Mouse (Mus musculus) kidney, adult 11 months (tissue): ENCODE results near the gene Paip2b.
"Not testable (repeated sequence)": the region's sequence is repeated elsewhere in the genome, so short reads cannot be mapped to it uniquely, and the experiment has no call there.

Source experiments
- DNase-seq: peaks from one replicate; pipeline ENCODE4 v3.0.0; 2022

Paip2b gene

GRCm38 (mm10) chr6:83831606-83832123 lies at the start of gene Paip2b:
TSS of gene Paip2b (minus strand) at chr6:83831741.
- DNase-seq = peak; percentile 99

- DNase-seq = no peak
Measured at GRCm38 (mm10) chr6:83879815-83880214, 48.3 kb upstream of the Paip2b start.

GRCm38 (mm10) chr6:83867598-83868585 lies 36.4 kb upstream of the Paip2b start:
- peak; percentile 18 for DNase-seq

GRCm38 (mm10) chr6:83866954-83867597 lies 35.5 kb upstream of the Paip2b start, which contains the start of gene Zfp638:
TSS of gene Zfp638 (plus strand) at chr6:83867109.
- DNase-seq = peak; percentile 89

- no peak for DNase-seq
Measured at GRCm38 (mm10) chr6:83866423-83866822, 34.9 kb upstream of the Paip2b start.

GRCm38 (mm10) chr6:83863538-83863937 lies 32.0 kb upstream of the Paip2b start:
- DNase-seq = no peak

- DNase-seq = no peak
Measured at GRCm38 (mm10) chr6:83860033-83860432, 28.5 kb upstream of the Paip2b start.

- no peak for DNase-seq
Measured at GRCm38 (mm10) chr6:83857476-83857875, 25.9 kb upstream of the Paip2b start.

GRCm38 (mm10) chr6:83849446-83849845 lies 17.9 kb upstream of the Paip2b start:
- DNase-seq = no peak

- DNase-seq = no peak
Measured at GRCm38 (mm10) chr6:83846141-83846540, 14.6 kb upstream of the Paip2b start.

- DNase-seq = no peak
Measured at GRCm38 (mm10) chr6:83844913-83845312, 13.4 kb upstream of the Paip2b start.

- DNase-seq = no peak
Measured at GRCm38 (mm10) chr6:83840086-83840485, 8.5 kb upstream of the Paip2b start.

- DNase-seq = no peak
Measured at GRCm38 (mm10) chr6:83838046-83838445, 6.5 kb upstream of the Paip2b start.

GRCm38 (mm10) chr6:83836826-83837225 lies 5.3 kb upstream of the Paip2b start:
- DNase-seq = no peak

GRCm38 (mm10) chr6:83832393-83832792 lies 852 bp upstream of the Paip2b start:
- DNase-seq = not testable (repeated sequence)

- no peak for DNase-seq
Measured at GRCm38 (mm10) chr6:83830941-83831605, 468 bp downstream of the Paip2b start.

GRCm38 (mm10) chr6:83821856-83822255 lies 9.7 kb downstream of the Paip2b start:
- no peak for DNase-seq

GRCm38 (mm10) chr6:83820727-83821515 lies 10.6 kb downstream of the Paip2b start:
- no peak for DNase-seq

- no peak for DNase-seq
Measured at GRCm38 (mm10) chr6:83818996-83819395, 12.5 kb downstream of the Paip2b start.

- DNase-seq = no peak
Measured at GRCm38 (mm10) chr6:83815801-83816200, 15.7 kb downstream of the Paip2b start.

- no peak for DNase-seq
Measured at GRCm38 (mm10) chr6:83802846-83803245, 28.7 kb downstream of the Paip2b start.

GRCm38 (mm10) chr6:83802033-83802432 lies 29.5 kb downstream of the Paip2b start:
- DNase-seq = no peak
